Mouse (Mus musculus) naive thymus-derived CD4-positive, alpha-beta T cell, adult 2 months (primary cell): ENCODE results near the gene Shroom1.

Experiments
- DNase-seq: peaks from one replicate; pipeline ENCODE4 v3.0.0-alpha.2; 2011; ENCODE audit warnings: low read depth

Shroom1 gene

GRCm38 (mm10) chr11:53446183-53446582 is 10.8 kb upstream of the Shroom1 start:
- DNase-seq, result no peak

DNA sequence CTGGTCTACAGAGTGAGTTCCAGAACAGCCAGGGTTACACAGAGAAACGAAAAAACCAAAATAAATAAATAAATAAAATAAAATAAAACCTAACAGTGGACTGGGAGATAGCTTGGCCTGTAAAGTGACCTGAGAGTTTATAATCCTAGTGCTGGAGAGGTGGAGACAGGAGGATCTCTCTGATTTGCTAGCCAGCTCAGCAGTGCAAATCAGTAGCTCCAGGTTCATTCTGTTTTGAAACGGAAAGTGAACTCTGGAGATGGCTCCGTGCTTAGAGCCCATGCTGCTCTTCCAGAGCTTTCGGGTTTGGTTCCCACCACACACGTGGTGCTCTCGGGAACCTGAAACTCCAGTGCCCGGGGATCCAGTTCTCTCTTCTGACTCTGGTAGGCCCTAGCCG is 9.0 kb upstream of the Shroom1 start:
- no peak for DNase-seq

GRCm38 (mm10) chr11:53448529-53448928 is 8.5 kb upstream of the Shroom1 start:
- DNase-seq, result no peak

DNA sequence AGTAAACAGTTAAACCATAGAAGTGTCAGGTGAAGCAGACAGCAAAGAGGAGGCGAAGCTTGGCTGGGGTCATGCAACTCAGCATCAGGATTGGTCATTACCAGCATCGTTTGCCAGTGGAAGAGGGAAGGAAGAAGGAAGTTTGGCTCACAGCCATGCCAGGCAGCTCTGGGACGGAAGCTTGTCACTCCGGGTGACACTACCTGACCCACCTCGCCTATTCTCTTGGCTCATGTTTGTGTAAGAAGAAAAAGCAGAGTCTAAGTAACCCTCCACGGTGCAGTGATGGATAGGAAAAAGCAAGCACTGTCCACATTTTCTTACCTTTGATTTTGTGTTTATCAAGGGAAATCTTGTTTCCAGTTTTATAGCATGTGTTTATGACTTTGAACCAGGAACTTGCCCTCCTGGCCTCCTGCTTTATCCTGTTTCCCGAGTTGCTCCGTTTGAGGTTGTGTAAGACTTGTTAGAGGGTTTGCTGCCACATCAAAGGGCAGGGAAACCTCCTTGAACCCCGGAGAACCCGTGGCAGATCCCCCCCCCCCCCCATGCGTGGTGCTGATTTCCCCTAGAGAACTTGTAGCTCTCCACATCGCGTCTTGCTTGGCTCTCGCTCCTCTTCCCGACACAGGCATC is 6.8 kb upstream of the Shroom1 start:
- DNase-seq, result peak; percentile 52

- no peak for DNase-seq
Measured at GRCm38 (mm10) chr11:53451361-53451760, 5.6 kb upstream of the Shroom1 start.

- no peak for DNase-seq
Measured at GRCm38 (mm10) chr11:53452396-53452795, 4.6 kb upstream of the Shroom1 start.

DNA sequence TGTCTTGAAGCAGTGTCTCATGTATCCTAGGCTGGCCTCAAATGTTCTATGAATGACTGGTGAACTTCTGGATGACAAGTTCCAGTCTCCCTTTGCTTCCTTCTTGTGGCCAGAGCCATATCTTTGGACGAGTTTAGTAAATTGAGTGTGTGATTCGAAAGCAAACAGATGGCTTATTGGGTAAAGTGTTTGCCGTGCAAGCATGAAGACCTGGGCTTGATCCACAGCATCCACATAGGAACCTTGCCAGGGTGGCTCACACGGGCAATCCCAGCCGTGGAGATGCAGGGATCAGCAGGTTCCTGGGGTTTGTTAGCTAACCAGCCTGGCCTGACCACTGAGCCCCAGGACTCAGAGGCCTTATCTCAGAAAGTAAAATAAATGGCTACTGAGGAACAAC is 4.0 kb upstream of the Shroom1 start:
- no peak for DNase-seq

DNA sequence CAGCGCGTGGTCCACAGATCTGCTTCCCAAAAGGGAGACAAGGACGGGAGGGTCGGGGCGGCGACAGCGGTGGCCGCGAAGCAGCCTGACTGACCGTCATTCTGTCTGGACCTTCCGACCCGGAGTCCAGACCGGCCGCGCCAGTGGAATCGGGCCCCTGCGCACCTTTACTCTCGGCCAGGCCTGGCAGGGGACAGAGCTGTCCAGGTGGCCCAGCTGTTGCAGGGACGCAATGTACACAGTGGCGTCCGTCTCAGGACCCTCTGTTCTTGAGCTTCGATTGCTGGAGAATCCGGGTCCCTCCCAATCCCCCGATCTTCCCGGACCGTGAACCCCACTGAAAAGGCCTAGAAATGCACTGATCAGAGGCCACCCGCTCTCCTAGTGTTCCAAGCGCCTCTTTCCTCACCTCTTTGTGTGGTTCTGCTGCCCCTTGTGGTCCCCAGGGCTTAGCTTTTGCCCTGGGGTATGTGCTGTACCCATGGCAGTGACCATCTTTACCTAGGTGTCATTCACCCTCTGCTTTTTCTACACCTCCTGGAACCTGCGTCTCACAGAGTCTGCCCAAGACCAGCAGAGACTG is 458 bp downstream of the Shroom1 start:
- no peak for DNase-seq

DNA sequence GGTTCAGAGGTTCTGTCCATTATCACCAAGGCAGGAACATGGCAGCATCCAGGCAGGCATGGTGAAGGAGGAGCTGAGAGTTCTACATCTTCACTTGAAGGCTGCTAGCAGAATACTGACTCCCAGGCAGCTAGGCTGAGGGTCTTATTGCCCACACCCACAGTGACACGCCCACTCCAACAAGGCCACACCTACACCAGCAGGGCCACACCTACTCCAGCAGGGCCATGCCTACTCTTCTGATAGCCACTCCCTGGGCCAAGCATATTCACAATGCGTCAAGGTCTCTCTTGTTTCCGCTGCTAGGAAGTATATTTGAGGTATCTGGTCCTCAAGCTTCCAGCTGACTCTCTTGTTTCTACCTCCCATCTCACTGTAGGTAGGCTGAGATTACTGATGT is 2.0 kb downstream of the Shroom1 start:
- DNase-seq, result no peak

DNA sequence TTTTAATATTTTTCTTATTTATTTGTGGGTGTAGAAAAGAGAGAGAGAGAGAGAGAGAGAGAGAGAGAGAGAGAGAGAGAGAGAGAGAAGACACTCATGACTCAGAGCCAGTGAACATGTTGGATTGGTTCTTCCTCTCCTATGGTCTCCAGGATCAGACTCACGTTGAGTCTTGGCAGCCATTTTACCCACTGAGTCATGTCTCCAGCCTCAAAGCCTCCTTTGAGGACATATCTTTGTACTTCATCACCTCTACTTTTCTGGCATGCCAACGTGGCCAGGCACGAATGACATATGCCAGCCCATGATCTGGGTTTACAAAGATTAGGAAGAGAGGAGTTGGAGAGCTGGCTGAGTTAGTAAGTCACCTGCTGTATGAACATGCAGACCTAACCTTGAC is 3.2 kb downstream of the Shroom1 start:
- DNase-seq, result no peak

DNA sequence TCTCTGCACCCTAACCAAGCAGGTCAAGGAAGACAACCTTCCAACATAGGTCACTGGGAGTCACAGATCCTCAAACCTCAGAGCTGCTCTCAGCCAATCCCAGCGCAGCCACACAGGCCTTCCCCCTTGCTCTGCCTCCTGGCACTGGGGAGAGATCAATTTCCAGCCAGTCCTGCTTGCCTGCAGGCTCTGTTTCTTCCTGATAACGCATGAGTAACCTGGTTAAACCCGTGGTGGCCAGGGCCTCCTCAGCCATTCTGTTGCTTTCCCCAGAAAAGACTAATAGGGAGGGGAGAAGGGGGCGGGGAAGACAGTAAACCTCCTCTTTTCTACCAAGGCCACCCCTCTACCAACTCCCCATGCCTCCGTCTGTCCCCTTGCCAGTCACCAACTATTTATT is 4.7 kb downstream of the Shroom1 start:
- no peak for DNase-seq

- no peak for DNase-seq
Measured at GRCm38 (mm10) chr11:53463551-53464424, 6.8 kb downstream of the Shroom1 start.

- DNase-seq, result peak; percentile 55
Measured at GRCm38 (mm10) chr11:53466231-53466971, 9.4 kb downstream of the Shroom1 start.

DNA sequence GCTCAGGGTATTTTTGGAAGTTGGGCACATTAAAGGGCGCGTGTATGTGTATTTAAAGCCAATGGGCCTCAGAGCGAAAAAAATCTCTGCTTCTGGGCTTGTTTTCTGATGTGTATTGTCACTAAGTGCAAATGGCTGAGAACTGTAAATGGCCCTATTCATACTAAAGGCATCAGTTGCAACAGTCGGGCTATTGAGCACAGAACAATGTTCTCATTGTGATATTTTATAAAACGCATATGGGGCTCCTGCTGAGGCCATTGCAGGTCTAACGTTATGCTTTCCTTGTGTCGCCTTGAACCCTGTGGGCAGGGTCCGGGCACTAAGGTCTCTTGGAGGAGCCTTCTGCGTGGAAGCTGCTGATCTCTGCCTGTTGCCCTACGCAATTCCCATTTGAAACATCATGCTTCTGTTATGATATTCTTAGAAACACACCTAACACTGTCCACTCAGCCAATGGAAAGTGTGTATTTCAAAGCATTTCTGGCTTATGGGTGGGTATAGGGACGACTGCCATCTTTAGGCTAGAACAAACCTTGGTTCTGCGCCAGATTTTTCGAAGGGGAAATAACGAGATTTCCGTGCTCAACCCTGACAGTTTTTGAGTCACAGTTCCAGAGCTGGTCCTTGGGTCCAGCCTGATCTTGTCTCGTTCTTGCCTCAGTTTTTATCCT is 12.4 kb downstream of the Shroom1 start:
- DNase-seq, result no peak

- peak; percentile 89 for DNase-seq
Measured at GRCm38 (mm10) chr11:53469968-53470695, 13.1 kb downstream of the Shroom1 start, which contains the start of gene Gm9837. Gene Gm9837 (minus strand): TSS chr11:53470479.

DNA sequence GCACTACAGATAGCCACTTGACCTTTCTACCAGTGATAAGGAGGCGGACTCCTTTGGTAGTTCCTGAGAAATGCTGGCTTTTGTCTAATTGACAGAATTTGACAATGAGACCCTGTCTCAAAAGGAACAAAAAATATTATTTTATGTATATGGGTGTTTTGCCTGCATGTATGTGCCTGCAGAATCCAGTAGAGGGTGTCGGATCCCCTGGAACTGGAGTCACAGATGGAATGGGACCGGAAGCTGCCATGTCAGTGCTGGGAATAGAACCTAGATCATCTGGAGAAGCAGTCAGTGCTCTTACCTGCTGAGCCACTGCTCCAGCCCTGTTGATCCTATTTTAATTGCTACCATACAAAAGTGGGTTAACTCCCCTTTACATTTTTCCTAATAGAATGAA is 15.7 kb downstream of the Shroom1 start:
- no peak for DNase-seq

DNA sequence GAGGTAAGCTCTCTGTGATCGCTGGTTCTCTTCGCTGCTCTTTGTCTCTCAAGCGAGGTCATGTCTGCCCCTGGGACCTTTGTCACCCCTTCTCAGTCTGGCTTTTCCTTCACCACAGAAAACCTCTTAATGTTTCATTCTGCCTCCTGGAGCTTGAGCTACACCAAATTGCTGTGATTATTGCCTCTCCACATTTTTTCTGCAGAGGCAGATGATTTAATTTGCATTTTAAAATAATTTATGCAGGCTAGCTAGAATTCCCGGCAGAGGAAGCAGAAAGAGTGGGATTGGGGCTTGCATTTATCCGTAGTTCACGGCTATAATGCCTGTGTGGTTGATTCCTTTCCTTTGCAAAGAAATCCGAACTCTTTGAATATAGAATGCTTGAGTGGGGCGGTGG is 18.6 kb downstream of the Shroom1 start:
- DNase-seq, result no peak

DNA sequence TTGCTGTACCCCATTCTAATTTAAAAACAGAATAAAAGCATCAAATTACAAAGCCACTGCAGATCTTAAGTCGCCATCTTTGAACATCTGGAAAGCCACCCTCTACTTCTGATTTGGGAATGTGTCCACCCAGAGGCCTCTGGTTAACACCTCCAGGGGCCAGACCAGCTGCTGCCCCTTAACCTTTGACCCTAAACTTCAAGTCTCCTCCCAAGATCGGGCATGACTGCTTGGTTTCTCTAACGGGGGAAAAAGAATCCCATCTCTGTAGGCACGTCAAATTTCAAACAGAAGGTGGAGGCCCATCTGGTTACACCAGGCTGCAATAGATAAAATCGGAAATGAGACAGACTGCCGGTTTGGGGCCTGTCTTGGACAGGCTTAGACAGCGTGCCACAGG is 20.8 kb downstream of the Shroom1 start:
- DNase-seq, result no peak

DNA sequence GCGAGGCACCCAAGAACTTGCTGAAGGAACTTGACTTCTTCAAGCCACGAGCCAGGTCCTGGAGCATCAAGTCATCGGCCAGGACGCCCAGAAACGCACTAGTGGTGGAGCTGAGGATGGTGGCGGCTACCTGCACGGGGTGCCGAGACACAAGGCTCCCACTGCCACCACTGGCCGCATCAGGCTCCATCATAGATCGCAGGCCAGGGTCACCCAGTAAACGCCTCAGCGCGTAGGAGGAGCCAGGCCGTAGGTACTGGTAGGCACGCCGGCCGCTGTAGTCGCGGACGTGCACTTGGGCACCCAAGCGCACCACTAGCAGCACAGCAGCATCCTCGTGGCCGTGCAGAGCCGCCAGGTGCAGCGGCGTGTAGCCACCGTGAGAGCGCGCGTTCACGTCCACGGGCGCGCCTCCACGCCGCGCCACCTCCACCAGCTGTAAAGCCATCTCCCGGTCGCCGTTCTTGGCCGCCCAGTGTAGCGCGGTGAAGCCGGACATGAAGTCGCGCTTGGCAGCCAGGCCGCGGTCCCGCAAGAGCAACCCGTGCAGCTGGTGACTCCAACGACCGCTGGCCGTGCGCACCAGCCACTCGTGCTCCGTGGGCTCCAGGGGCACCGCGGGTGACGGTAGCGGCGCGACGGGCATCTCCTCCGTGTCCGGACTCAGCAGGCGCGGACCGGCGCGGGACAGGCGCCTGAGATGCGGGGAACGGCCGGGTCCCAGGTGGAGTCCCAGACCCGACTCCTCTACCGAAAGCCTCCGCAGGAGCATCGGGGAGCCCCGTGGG is 21.6 kb downstream of the Shroom1 start:
- DNase-seq, result no peak

DNA sequence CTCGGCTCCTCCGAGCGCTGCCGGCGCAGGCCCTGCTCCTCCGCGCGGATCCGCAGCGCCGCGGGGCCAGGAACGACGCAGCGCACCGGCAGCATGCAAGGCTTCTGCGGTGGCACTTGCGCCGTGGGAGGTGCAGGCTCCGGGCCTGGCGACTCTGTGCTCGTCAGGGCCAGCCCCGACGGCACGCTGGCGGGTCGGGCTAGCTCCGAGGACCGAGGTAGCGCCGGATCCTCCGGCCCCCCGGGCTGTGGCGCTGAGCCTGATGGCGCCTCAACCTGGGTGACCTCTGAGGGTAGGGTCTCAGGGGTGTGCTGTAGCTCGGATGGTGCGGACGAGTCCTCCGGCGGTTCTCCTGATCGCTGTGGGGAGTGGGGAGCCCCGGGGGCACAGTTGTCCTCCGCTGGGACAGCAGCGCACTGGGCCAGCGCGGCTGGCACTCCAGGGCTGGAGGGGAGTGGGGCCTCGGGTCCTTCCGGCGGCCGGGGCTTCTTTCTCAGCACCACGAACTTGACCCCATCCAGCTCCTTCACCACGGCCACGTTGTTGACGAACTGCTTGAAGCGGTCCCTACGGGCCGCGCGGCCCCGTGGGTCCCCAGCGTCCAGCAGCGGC is 22.3 kb downstream of the Shroom1 start:
- DNase-seq, result no peak
